Mouse (Mus musculus) spleen, postnatal 36 days (tissue): ENCODE results near the gene Gmeb1.
"Not testable (repeated sequence)": the region's sequence is repeated elsewhere in the genome, so short reads cannot be mapped to it uniquely, and the experiment has no call there.

ENCODE experiments used
- DNase-seq, 2 experiments: peaks; one replicate each; pipeline ENCODE4 v3.0.0; 2022; ENCODE audit warnings: low spot score in 2 of 2, mixed read lengths in 1 of 2

Gmeb1 gene

DNA sequence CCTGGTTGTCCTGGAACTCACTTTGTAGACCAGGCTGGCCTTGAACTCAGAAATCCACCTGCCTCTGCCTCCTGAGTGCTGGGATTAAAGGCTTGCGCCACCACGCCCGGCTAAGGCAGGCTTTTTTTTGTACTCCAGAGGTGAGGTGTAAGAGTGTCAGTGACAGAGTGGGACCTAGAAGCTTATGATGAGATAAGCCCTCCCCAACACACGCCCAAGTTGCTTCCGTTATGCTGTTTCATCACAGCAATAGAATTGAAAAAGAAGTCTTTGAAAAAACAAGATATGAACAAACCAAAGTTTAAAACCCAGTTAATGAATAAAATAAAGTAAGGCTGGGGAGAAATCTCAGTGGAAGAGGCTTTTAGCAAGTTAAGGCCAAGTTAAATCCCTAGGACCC lies 31.0 kb downstream of the Gmeb1 start:
- DNase-seq: no peak

DNA sequence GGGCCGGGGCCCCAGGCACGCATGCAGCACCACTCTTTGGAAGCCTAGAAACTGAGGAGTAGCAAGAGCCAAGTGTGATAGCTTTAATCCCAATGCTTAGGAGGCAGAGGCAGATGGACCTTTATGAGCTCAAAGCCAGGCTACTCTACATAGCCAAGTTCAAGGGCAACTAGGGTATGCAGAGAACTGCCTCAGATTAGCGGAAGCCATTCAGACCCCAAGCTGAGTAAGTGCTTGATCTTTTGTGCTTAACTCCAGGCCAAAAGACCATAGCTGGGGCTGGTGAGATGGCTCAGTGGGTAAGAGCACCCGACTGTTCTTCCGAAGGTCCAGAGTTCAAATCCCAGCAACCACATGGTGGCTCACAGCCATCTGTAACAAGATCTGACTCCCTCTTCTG lies 39.4 kb downstream of the Gmeb1 start:
- not testable (repeated sequence) for DNase-seq

DNA sequence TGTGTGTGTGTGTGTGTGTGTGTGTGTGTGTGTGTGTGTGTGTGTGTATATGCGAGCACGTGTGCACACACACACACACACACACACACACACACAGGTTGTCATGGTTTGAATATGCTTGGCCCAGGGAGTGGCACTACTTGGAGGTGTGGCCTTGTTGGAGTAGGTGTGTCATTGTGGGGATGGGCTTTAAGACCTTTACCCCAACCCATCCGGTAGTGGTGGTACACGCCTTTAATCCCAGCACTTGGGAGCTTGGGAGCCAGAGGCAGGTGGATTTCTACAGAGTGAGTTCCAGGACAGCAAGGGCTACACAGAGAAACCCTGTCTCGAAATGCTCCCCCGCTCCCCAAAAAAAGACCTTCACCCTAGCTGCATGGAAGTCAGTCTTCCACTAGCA lies 43.0 kb downstream of the Gmeb1 start:
- DNase-seq: not testable (repeated sequence)

DNA sequence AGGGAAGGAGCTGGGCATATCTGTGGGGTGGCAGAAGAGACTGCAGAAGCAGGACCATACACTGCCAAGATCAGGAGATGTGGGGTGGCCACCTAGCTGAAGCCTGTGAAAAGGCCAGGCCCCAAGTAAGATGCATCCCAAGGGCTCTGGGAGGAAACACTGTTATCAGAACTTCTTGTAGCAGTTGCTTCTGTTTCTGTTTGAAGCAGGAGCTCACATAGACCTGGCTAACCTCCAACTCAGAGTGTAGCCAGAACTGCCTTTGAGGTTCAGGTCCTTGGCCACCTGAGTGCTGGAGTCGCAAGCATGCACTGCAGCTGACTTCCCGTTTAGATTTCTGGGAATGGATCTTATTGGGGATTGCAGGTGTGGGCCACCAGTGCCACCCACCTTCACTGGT lies 43.6 kb downstream of the Gmeb1 start:
- DNase-seq: no peak

DNA sequence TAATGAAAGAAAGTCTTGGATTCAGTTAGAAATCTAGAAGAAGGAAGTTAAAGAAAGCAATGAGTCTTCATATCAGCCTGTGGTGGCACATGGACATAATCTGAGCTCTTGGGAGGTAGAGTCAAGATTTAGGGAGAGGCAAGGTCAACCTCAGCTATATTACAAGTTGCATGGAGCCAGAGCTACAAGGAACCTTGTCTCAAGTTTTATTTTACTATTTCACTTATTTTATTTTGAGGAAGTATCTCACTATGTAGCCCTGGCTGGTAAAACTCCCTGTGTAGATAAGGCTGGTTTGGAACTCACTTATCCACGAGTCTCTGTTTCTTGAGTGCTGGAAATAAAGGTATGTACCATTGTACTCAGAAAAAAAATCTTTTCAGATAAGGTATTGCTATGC lies 44.8 kb downstream of the Gmeb1 start:
- no peak for DNase-seq

DNA sequence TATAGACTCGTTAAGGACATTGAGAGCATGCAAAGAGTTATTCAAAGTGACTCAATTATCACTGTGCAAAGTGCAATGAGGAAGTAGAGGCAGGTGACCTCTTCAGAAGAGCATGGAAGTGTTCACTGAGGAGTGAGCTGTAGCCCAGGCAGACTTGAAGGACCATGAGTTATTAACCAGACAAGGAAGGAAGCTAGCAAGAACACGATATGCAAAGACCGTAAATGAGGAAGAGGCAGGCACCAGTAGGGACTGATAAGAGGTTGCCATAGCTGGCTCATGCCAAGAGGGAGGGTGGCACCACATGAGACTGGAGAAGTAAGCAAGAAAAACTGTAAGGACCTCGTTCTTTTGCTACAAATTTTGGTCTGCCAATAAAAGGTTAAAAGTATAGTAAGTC lies 46.6 kb downstream of the Gmeb1 start:
- DNase-seq: peak; percentile 64 to 70

DNA sequence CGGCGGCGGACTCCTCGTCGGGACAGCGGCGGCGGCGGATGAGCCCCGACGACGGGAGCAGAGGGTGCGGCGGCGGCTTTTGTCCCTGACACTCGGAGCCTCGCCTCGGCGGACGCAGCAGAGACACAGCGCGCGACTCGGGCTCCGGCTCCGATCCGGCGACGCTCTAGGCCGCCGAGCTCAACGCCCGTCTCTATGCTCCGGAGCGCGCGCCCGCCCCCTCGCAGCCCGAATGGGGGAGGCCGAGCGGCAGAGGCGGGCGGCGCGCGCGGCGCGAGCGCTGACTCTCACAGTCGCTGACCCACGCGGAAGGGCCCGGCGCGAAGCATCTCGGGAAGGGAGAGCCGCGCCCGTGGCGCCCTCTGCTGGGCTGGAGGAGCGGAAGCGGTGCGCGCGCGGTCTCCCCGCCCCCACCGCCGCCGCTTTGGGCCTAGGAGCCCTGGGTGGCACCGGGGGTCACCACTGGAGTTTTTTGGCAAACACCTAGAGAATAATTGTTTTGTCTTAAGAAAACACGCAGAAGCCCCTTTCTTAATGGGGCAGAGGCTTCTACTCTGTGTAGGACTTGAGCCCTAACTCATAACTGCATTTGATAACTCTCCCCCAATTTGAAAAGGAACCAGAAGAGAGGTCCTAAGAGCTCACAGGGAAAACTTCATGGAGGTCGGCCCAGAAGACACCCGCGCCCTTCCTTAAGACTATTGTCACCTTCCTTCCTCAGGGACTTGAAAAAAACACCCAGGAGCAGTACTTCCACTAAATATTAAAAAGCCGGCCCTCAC lies 49.3 kb downstream of the Gmeb1 start, which contains the start of gene Ythdf2:
Gene Ythdf2 (minus strand): TSS at position 351 of the 782 bp plus-strand sequence.
- DNase-seq: peak; percentile 97 to 98

DNA sequence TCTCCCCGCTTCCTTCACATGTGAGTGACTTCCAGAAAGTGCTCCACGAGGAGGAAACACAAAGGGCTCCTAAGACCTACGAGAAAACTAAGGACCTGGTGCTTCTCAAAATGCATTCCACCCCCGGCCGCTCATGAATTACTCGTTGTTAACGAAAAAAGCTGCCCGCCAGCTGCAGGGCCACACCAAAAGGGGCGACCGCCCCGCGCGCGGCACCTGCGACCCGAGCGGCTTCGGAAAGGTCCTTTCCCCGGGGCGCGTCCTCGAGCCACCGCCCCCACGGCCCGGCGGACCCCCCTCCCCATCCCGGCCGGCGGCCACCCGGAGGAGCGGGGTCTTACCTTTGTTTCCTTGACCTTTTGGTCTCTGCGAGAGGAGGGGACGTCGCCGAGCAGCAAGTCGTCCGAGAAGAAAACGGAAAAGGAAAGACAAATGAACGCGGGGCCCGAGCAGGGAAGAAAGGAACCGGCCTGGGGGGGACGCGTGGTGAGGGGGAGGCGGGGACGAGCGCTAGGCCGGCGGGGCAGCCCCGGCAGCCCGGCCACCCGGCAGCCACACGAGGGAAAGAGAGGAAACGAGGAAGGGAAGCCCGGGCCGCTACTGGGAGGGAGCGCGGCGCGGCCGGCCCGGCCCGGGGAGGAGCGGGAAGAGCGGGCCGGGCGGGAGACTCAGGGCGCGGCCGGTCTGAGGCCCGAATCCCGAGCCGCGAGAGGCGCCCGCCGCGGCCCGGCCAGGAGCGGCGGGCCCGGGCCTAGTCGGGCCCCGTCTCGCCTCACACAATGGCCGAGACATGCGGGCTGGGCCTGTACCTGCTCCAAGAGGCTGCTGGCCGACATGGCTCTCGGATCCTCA lies 50.1 kb downstream of the Gmeb1 start:
- DNase-seq: peak; percentile 33 to 43

DNA sequence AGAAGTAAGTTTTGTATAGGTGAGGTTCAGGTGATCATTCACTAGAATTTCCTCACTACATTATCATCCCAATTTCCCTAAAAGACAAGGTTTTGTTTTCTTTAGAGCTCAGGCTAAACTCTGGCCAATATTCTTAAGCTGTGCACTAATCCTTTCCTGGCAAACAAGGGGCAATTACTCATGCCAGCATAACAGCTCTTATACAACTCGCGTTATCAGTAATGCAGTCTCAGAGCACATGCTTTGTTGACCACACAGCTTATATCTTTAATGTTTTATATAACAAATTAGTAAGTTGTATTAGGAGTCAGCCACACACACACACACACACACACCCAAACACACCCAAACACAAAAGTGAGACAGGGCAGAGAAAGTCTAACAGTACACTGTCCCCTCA lies 51.1 kb downstream of the Gmeb1 start:
- DNase-seq: no peak

DNA sequence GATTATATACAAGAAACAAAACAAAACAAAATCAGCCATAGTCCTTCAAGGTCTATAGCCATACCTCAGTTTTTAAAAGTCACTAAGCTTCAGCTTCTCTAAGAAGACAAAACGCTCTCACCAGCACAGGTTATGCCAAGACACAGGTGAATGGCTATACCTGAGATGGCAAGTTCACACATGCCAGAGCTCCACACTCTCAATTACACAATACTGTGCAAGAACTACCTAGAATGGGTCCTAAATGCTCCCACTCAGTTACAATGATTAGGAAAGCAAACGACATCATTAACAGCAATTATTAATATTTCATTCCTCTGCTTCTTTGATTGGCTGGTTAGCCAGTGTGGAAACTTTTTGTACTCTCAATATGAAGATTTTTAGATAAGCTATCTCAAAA lies 52.1 kb downstream of the Gmeb1 start:
- DNase-seq: no peak

DNA sequence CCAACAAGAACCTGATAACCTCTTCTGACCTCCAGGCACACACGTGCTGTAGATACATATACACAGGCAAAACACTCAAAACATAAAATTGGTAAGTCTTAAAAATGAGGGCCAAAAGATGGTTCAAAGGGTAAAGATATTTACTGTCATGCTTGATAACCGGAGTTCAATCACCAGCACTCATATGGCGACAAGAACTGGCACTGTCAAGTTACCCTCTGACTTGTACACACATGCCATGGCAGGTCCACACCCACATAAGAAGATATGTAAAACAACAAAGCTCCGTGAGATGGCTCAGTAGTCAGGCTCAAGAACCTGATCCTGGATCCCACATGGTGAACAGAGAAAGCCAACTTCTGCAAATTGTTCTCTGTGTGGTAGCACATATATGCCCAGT lies 54.1 kb downstream of the Gmeb1 start:
- no peak for DNase-seq

DNA sequence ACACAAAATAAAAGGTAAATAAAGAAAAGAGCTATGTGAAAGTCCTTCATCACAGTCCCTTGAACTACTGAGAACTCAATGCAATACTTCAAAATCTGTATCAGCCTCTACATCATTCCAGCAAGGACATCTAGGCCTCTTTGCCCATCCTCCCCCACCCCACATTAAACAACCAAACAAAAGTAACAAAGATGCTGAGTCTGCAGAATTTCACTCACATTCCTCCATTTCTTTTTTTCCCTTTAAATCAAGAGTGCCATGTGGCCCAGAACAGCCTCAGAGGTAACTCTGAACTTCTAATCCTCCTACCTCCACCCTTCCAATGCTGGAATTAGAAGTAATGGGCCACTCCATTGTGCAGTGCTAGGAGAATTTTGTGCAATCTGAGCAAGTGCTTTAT lies 62.6 kb downstream of the Gmeb1 start:
- no peak for DNase-seq

DNA sequence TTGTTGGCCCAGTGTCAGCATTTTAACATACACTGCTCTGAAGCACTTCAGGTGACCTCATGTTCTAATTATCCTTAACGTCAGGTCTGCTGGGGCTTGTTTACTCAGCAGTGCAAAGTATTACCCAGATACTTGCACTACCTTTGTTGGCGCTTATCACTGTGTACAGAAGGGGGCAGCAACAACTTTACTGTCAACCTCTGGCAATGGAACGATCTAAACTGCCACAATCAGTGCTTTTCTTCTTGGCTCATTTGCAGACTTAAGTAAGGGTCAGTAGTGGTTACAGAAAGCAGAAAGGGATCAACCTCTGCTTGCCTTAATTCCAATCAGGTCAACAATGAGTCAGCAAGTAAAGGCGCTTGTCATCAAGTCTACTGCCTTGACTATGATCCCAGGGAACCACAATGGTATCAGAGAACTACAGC lies 63.1 kb downstream of the Gmeb1 start:
- DNase-seq: peak; percentile 41 to 44

DNA sequence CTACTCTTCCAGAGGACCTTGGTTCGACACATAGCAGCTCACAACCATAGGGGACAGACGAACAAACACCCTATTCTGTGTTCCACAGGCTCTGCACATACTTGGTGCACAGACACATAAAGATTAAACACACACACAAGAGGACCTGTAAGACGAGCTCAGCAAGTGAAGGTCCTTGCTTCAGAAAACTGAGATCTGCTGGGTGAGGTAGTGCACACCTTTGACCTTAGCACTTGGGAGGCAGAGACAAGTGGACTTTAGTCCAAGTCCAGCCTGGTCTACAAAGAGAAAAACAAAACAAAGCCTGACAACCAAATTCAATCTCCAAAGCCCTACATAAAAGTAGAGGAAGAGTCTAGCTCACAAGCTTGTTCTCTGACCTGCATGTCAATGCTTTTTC lies 66.4 kb downstream of the Gmeb1 start:
- no peak for DNase-seq

DNA sequence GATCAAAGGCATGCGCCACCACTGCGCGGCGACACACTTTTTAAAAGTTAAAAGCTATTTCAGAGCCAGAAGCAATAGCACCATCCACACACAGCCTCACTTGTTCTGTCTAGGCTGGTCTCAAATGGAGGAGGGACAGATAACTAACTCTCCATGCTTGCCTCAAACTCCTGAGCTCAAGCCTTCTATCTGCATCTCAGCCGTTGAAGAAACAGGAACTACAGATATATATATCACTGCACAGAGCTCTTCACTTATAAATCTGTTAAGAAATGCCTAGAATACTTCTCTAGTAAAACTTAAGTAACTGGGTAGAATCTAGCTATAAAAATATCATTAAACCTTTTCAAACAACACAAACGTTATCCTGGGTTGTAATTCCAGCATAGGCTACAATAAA lies 67.0 kb downstream of the Gmeb1 start:
- no peak for DNase-seq

DNA sequence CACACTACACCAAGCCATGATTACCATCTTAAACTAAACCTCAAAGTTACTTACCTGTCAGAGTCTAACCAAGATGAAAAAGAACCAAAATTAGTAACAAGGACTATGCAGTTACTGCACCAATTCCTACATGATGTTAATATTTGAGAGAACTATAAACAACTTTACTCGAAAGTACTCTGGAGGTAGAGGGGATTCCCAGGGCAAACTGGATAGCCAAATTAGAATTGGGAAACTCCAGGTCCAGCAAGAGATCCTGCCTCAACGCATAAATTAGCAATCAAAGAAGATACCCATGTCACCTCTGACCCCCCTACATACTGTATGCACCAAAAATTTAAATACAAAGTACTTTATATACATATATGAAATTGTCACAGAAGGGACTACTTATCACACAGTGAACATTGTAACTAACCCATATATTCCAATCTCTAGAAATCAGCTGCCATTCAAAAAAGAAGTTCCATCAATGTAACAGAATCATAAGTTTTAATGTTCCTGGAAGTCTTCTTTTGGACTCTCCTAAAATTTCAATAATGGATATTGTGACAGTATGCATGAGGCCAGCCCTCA lies 73.5 kb downstream of the Gmeb1 start:
- DNase-seq: no peak

DNA sequence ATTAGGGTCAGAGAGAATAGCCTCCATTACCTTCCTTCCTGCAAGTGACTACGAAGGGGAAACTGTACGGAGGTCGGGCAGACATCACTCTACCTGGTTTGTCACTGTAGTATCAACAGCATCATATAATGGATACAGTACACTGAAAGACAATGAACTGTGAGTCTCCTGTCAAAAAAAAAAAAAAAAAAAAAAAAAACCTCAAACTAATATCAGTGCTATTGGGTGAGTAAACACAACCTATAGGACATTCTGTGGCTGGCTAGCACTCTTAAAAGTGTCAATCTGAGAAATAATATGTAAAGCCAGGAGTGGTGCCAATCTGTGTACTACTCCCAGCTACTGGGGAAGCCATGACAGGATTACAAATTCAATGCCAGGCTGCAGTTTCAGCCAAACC lies 78.2 kb downstream of the Gmeb1 start:
- DNase-seq: no peak

DNA sequence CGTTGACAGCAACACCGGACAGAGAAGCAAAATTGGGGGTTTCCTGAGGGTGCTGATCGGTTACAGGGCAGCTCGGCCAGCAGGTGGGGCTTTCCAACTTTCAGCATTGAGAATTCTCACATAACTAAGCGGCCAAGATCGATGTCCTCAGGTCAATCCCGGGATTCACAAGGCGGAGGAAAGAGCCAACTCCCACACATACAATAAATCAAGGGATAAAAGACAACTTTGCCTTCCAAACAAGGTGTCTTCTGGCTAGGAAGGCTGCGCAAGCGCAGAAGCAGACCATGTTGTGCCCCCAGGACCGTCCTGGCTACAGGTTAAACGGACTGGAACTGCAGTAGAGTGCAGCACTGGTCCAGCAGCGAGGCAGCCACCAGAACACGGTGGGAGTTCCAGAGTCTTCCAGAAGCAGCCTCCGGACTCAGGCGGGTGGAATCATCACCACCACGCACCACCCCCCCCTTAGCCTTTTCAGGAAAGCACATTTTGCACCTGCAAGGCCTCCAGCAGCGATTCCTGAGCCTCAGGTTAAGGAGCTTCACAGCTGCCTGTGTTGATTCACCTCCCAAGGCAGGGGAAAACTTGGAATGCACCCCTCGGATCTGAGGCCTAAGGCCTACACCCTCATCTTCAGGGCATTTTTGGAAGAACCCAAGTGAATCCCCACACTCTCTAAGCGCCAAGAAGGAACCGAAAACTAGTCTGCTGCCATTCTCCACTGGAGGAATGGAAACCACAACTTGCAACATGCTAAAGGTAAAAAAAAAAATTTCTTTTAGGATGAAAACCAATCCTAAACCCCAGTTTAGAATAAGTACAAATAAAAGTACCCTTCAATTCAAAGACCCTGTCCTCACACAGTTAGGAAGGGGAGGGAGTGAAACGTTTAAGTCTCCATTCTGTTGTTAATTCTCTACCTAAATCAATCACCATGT lies 79.4 kb downstream of the Gmeb1 start:
- peak; percentile 21 to 34 for DNase-seq

DNA sequence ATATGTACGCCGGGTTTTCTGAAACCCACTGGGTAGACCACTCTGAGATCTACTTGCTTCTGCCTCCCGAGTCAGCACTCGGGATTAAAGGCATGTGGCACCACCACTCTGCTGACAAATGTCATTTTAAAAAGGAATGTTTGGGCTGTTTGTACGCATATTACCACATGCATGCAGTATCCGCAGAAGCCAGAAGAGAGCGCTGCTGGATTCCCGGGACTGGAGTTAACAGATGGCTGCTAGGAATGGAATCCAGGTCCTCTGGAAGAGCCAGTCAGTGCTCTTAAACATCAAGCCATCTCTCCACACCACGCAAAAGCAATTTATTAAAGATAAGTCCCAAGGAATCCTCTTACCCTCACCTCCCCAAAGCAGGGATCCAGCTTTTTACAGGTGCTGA lies 80.7 kb downstream of the Gmeb1 start:
- DNase-seq: peak in 1 of 2 experiments; percentile 19

DNA sequence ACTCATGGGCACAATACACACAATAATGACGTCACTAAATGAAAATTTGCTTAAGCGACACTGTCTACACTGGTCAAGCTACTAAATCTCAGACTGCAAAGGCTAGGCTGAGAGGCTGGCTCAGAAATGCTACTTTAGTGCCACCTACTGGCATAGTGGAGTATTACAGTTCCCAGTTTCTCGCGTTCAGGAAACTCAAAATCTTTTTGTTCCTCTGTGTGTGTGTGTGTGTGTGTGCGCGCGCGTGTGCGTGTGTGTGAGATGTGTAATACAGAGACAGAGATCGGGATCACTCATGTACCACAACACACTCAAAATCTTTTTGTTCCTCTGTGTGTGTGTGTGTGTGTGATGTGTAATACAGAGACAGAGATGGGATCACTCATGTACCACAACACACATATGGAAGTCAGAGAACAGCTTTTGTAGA lies 82.8 kb downstream of the Gmeb1 start:
- peak; percentile 31 to 40 for DNase-seq

DNA sequence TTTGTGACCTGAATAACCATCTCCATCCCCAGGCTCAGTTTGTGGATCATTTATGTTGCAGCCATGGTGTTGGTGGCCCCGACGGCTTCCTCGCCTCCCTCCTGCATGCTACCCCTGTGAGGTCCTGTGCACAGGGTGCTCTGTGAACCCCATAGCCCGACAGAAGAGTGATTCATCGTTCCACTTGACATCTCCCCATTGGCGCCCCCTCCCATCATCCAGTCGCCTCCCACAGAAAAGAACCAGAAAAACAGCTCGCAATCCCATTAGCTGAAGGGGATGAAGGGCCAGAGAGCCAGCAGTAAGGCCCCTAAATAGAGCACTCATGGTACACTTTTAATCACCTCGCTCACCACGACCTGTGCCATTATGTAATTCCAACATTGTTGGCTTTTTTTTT lies 84.9 kb downstream of the Gmeb1 start:
- DNase-seq: no peak
